Mouse (Mus musculus) liver, postnatal 0 days (tissue): ENCODE results near the gene Ssh2.

ENCODE experiments used
- CTCF ChIP-seq: sonication (generic); IDR thresholded peaks from 2 replicates; pipeline ENCODE4 v1.5.1; 2016; ENCODE audit warnings: antibody characterized with exemption, low read depth
- EP300 ChIP-seq: IDR thresholded peaks from 2 replicates; pipeline ENCODE4 v1.6.1; 2016; ENCODE audit warnings: antibody characterized with exemption, low read depth, mild to moderate bottlenecking

DNA sequence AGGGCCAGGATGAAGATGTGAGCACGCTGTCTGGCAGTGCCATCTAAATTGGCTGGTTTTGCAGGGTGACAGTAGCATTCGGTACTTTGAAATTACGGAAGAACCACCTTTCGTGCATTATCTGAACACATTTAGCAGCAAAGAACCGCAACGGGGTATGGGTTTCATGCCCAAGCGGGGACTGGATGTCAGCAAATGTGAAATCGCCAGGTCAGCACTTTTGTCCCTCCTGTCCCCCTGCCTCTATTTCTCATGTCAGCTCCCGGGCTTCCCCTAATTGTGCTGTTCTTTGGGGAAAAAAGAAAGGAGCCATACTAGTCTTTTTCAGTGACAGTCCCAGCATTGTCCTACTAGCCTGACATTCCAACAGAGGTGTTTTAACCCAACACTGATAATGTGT lies 252.3 kb downstream of the Ssh2 start:
- TF ChIP-seq CTCF: no peak
- TF ChIP-seq EP300: no peak
